Mouse (Mus musculus) layer of hippocampus, adult 11-12 months (tissue): Measurements from ENCODE around the gene Dnaja3.
"Not testable (repeated sequence)": the region's sequence is repeated elsewhere in the genome, so short reads cannot be mapped to it uniquely, and the experiment has no call there.

Source experiments
- DNase-seq: peaks from one replicate; pipeline ENCODE4 v3.0.0; 2022; ENCODE audit warnings: low spot score

Dnaja3 gene

DNA sequence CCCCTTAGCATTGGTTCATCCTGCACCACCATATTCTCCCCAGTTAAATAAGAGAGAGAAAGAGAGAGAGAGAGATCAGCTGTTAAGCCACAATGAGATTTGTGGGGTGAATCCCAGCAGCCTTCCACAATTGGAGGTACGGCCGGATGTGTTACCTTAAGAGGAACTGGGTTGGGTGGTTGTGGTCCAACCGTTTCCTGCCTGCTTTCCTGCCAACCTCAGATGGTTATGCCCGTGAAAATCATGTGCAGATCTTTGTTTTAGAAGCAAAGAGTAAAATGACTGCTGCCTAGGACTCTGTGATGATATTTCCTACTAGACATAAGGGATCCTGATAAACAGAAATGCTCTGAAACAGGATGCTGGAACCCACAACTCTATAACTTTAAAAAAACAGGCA, 34.3 kb downstream of the Dnaja3 start:
- no peak for DNase-seq

DNA sequence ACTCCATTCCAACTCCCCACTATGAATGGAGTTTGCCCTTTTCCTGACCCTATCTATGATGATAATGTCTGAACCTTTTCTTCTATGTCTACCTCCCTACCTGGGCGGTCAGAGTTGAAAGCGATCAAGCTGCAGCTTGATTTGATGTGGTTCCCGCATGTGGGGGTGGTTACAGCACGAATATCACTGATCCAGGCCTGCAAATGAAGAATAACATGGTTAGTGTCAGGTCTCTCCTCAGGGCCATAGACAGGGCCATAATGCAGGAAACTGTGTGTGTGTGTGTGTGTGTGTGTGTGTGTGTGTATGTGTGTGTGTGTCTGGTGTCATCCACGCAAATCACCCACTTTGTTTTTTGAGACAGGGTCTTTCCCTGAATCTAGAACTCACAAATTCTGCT, 37.0 kb downstream of the Dnaja3 start:
- no peak for DNase-seq

DNA sequence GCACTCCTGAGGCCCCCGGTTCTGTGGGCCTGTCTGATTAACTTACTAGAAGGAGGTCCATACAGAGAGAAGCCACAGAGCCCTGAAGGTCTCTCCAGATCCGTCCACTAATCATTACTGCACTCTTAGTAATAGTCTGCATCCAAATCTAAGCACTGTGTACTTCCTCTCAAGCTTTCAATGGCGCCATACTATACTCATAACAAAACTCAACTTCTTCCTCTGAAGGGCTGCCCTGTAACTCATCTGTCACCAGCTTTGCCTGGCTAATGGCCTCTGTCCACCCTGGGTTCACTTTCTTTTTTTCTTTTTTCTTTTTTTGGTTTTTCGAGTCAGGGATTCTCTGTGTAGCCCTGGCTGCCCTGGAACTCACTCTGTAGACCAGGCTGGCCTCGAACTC, 38.3 kb downstream of the Dnaja3 start:
- no peak for DNase-seq

DNA sequence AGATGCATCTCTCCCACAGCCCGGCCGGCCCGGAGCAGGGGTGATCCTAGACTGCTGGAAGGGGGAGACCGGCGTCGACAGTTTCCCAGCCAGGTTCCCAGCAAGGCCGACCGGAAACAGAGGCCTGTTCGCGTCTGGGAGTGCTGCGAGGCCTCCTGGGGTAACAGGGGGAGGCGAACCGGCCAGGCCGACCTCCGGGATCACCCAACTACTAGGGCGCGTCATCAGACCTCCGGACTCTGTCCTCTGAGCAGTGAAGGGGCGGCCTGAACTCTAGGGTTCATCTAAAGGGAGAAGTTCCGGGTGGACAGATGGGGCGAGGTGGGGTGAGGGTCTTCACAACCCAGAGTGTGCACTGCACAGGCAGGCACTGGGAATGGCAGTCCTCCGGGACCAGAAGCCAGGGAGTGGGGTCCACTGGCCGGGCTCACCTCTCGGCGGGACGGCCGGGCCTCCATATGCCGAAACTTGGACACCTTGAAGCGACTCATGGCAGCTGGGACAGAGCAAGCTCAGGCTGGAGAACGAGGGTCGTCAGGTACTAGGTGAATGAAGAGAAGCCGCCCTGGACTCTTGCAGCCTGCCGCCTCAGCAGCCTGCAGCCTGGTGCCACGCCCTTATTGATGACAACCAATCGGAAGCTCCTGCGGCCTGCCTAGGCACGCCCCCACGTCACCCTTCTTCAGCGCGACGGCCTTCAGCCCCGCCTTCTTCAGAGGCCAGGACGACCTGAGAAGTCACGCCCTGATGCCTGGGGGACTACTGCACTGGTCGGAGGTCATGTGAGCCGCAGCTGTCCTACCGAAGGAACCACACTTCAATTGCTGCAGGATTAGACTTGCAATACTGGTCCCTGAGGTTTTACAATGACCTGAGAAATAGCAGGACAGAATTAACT, 39.6 kb downstream of the Dnaja3 start, which contains the start of gene Coro7:
Gene Coro7, minus strand, starts transcription at position 657 of the 898 bp plus-strand sequence.
- DNase-seq, result peak; percentile 89

DNA sequence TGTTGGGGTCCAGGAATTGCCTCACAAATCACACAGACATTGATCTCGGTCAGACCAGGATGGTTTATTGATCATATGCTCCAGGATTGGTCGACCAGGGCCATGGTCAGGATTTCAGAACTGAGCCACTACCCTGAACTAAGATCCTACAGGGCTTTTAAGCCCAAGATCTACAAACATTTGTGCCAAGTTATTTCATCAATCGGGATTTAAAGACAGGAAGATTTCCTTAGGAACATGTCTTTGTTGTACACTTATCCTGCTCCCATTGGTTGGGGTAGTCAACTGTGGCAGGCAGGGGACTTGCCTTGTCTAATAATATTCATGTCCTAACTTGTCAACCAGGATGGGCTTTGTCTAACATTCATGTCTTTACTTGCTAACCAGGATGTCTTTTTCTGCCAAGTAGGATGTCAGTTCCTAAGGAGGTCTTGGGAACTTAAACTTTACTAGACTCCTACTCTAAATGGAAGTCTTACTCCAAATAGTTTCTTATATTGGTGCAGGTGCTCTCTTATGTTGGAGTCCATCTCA, 41.2 kb downstream of the Dnaja3 start:
- not testable (repeated sequence) for DNase-seq

DNA sequence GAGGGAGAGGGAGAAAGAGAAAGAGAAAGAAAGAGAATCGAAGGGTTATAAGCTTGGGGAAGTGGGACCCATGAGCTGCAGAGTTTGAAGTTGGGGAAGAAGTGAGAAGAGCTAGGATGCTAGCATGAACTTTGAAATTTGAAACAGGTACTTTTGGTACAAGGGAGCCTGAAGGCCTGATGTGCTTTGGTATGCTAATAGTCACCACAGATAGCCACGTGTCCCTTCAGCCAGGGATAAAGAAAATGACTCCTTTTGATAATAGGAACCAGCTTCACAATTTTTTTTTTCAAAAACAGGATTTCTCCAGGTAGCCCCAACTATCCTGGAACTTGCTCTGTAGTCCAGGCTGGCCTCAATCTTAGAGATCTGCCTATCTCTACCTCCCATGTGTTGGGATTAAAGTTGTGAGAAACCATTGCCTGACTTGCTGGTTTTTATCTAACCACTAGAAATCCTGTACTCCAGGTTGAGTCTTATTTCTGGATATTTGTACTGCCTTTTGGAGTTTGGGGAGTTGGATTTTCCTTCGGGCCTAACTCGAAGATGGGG, 42.9 kb downstream of the Dnaja3 start:
- DNase-seq, result no peak

DNA sequence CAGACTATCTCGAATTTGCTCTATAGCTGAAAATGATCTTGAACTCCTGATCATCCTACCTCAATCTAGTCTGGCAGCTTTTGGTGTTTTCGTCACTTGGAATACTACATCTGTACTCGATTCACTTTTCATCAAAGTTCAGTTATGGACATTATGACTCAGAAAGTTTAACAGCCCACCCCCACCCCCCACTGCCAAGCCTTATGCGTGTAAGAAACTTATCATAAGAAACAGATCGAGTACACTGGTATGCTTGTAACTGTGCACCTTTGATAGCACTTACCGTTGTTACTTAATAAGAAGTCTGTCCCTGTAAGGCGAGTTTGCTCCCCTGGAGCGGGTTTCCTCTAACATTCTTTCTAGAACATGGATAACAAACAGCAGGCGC, 43.4 kb downstream of the Dnaja3 start:
- no peak for DNase-seq

DNA sequence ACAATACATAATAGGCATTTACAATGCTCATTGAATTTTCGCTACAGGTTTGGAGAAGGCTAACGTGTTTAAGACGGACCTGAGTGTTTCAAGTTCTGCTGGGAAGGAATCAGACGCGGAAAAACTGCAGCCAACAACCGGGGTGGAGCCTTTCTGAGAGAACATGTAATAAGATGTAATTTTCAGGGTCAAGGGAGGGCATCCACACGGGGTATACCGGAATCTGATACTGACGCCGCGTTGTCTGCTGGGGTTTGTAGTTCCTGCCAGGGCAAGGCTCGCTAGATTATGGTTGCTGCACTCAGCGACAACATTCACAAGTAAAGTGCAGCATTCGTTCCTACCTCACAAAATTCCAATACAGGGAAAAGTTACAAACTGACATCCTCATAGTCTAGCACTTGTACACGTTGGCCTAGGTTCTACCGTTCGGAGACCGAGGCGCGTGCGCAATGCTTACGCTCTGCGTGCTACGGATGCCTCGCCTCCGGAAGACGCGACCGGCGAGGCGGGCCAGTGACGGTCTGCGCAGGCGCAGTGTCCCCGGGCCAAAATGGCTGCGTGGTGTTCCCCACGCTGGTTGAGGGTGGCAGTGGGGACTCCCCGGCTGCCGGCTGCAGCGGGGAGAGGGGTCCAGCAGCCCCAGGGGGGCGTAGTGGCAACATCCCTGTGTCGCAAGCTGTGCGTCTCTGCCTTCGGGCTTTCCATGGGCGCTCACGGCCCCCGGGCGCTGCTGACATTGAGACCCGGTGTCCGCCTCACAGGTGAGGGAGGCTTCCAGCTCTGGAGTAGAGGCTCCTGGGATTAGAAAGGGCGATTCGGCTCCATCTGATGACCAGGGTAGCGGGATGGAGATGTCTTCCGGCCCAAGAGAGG, 44.0 kb downstream of the Dnaja3 start:
- DNase-seq, result peak; percentile 95

DNA sequence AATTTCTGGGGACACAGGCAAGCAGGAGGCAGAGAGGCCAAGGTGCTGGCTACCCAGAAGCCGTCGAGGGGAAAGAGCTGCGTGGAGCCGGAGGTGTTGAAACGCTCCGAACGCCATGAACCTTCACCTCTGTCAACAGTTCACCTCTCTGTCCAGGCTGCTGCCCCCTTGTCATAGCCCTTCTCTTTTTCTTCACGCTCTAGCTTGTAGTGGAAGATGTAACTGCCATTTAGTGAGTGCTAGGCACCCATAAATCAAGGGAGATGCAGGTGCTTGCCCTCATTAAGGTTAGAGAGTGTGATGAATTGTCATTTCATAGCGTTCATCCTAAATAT, 44.6 kb downstream of the Dnaja3 start:
- no peak for DNase-seq

DNA sequence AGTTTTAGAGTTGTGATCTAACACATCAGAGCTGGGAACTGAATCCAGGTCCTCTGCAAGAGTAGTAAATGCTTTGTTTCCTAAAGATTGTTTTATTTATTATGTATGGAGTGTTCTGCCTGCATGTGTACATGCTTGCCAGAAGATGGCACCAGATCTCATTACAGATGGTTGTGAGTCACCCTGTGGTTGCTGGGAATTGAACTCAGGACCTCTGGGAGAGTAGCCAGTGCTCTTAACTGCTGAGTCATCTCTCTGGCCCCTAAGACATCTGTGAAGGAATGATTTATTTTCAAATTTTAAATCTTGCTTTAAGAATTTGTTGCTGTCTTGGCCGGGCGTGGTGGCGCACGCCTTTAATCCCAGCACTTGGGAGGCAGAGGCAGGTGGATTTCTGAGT, 49.6 kb downstream of the Dnaja3 start:
- DNase-seq, result not testable (repeated sequence)

DNA sequence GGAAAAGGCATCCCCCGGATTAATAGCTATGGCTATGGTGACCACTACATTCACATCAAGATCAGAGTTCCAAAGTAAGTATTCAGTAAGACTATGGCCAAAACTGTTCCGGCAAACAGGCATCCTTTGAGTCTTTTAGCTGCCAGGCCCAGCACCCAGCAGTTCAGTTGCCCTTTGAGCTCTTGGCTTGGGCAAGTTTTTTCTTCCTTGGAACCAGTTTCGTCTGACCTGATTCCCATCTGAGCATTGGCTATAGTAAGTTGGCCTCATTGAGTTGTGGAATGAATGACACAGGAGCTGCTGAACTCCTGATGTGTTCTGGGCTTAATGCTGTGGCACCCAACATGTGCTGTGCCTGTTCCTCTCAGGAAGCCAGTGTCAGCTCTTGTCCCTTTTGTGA, 61.4 kb downstream of the Dnaja3 start:
- DNase-seq, result no peak

DNA sequence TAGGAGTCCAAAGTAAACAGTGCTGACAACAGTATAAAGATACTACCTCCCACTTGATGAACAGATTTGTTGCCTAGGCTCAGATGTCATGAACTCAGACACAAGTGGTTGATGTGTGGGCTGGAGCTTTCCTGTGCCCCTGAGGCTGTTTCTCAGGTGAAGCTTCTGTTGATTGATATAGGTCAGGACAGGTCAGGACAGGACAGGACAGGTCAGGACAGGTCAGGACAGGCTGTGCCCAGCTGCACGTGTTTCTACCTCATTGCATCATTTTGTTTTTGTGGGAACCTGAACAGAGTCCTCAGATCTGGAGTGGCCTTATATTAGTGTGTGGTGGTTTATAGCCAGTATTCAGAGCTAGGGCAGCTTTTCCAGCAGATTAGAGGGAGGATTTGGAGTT, 62.9 kb downstream of the Dnaja3 start:
- DNase-seq, result no peak

DNA sequence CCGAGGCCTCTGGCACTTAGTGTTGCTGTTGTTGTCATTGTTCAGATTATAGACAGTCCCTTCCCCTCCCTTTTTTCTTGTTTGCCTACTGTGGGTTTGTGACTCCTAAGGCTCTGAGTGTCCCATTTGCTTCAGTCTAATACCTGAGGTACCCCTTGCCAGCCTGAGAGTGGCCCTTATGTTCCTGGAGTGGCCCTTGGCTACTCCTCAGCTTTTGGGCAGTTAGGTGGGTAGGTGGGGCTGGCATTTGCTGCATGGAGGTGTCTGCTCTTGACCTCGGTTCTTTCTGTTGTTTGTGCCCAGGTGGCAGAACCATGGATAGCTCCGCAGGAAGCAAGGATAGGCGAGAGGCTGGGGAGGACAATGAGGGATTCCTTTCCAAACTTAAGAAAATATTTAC, 65.8 kb downstream of the Dnaja3 start:
- DNase-seq, result no peak

DNA sequence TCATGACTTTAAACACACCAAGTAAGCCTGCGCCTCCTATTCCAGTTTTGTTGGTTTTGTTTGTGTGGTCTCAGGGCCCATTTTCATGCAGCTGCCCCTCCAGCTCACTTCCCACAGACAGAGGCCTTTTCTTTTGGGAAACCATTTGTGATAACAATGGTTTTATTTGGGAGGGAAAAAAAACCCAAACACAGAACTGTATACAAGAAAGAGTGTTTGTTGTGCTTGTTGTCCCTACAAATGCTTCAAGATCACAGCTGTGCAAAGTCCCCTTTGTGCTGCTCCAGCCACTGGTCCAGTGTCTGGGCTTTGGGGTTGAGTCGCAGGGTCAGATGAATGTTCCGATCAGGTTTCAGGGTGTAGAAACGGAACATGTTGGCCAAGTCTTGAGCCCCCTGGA, 71.4 kb downstream of the Dnaja3 start:
- DNase-seq, result no peak

DNA sequence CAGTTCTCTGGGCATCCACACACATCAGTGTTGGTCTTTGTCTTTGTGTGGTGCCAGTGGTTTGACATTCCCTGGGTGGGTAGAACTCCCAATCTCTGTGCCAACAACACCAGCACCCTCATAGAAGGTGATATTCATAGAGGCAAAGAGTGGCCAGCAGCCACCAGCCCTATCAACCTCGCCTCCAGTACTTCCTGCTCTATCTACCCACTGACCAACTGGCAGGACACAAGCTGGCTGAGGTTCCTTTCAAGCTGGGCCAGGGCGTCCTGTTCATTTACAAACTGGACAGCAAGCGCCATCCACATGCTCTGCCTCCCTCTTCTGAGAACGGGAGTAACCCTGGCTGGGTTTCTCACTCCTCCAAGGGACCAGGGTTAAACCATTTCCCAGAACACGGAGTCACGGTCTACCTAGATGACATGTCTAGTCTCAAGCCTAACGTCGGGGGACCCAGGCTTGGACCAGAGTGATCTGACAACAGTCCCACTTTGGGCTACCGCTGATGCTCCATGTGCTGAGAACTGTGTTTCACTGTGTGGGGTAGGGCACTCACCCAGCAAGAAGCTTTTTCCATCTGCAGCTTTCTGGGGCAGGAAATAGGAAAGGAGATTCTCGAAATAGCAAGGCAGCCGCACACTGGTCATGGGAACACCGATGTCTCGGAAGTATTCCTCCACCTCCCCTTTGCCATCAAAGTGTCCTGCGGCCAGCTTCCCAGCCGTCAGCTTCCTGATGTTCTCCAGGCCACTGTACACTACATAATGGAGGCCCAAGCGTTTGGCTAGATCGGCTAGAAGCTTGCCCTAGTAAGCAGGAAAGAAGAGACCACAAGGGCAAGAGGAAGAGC, 74.3 kb downstream of the Dnaja3 start:
- no peak for DNase-seq

DNA sequence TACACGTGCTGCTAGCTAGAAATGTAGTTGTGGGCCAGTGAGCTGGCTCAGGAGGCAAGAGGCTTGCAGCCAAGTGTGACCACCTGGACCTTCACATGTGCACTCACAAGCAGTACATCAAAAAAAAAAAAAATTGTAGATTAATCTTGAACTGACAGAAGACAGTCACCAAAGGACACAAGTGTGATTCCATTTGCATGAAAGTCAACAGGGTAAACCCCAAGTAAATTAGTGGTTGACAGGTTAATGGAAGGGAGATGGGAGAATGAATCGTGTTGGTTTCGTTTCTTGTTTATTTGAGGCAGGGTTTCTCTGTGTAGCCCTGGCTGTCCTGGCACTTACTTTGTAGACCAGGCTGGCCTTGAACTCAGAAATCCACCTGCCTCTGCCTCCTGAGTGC, 78.1 kb downstream of the Dnaja3 start:
- DNase-seq, result no peak

DNA sequence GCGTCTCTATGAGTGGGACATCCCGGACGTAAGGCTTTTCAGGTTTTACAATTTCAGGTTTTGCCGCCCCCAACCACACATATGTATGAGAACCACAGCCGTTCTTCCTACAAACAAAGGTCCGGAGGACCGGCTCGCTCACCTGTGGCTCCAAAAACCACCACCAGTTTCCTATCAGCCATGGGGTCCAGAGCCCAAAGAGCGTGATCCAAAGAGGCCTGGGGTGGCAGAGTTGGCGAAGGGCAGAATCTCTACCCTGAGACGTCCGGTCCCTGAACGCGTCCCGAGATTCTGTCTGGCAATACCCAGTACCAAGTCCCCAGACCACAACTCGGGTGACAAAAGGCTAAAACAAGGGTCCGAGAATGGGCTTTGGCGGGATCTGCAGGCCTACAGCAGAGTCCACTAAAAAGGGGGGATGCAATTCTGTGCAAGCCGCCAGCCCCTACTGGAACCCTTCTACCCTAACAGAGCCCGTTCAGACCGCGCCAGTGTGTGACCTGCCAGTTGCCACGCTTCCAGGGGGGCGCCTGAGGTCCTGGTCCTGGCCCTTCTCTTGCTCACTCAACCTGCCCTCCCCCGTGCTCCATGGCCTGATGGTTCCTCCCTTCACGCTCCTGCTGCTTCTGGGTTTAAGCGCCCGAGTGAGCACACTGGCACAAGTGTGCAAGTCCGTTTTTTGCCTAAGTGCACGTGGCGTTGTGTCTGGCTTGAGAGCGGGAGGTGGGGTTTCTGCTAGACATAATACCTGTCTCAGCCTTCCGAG, 79.1 kb downstream of the Dnaja3 start, which contains the start of gene Nmral1:
Gene Nmral1, minus strand, starts transcription at position 604 of the 766 bp plus-strand sequence.
- peak; percentile 68 for DNase-seq

DNA sequence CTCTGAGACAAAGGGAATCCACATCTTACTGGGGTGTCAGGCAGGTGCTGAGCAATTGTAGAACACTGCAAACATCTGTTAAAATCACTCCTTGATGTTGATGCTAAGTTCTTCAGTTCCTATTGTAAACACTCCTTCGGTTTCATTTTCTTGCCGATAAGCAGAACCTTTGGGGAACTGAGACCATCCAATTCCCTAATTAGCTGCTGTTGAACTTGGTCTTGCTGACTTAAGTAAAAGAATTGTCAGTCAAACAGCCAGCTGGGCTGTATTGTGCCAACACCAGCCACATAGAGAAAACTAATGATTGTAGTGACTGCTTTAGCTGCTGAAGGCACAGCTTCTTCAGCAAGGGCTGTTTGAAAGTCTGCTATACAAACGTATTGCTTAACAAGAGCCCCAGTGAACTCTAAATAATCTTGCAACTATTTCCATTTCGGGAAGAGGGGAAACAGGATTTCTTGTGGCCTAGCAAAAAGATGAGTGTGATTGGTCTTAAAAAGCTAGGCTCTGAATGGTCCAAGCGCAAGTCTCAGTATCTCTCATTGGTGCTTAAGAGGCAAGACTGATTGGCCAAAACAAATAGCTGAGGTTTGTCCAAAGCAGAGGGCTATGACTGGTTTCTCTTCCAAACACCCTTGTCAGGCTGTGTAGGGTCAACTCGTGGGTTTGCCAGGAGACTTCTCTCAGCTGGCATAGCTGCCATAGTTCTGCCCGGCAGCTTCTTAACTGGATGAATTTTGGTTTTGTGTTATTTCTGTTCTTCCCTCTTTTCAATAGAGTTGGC, 82.5 kb downstream of the Dnaja3 start:
- DNase-seq, result no peak

DNA sequence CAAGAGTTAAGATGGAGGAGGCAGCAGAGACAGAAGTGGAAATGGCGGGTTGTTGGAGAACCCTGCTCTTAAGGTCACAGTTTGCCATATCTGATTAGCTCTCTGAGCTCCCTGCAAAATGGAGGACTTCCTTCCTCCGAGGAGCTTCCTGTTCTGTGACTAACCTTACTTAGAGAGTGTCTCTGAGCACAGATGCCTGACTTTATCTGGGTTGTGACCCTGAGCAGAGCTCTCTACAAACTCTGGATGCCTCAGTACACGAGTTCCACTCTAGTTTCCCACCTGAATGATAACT, 83.1 kb downstream of the Dnaja3 start:
- no peak for DNase-seq

DNA sequence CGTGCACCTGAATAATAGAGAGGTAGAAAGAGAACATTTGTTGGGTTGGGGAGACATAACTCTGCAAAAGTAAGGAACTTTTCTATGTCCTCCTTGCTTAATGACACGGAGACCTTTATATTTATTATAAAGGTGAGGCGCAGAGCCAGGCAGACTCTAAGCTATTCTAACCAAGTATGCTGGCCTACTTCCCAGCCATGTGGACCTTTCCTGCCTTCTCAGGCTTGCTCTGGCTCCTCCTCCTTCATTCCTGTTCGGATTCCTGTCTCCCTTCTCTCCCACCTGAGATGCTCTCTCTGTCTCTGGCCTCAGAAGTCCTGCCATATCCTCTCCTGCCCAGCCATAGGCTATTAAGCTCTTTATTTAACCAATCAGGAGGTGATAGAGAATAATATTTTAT, 85.5 kb downstream of the Dnaja3 start:
- no peak for DNase-seq
